Mouse (Mus musculus): ENCODE measurements around the gene Dync2h1. TPM values are rescaled to one million over a fixed set of nuclear protein-coding genes. Genes with fewer than 3 reads are reported as not detected.

Gene Dync2h1
- total and polyA plus RNA-seq, 2 experiments from 2014 or later, result 13.9 to 18.6 TPM

- Histone ChIP-seq H3K4me3 (ENCODE audit: low read depth, low read length) (no peak overlapping the region), H3K4me2 (ENCODE audit: low read depth) (no peak overlapping the region), H3K36me3 (ENCODE audit: insufficient read depth) (peaks cover 13% of the 10 kb centered on the region), H3K27me3 (ENCODE audit: insufficient read depth, low read length) (no peaks in the 10 kb centered on the region), H3K9me3 (ENCODE audit: low read length) (0 out of 2 replicates have a peak, but pooled peaks cover 2% of the 10 kb centered on the region), H3K4me1 (ENCODE audit: insufficient read depth) (no peaks in the 10 kb centered on the region), H3K9ac (no peak overlapping the region), H3K27ac (ENCODE audit: low read depth, low read length) (no peak overlapping the region)
- DNase-seq (no peak), ATAC-seq (no peak)
- 94% methylated on average over 5 of the region's 5 CpGs for WGBS
- no peak for TF ChIP-seq CTCF (IDR thresholded peaks at IDR 0.05; ENCODE audit: low read depth)
Measured at GRCm38 (mm10) chr9:7042635-7043273, 141.5 kb downstream of the Dync2h1 start.

- ATAC-seq, result no peak
- Histone ChIP-seq H3K9me3 (ENCODE audit: low read length) (0 out of 2 replicates have a peak, but pooled peaks cover 2% of the 10 kb centered on the region), H3K4me3 (ENCODE audit: low read depth, low read length) (no peak overlapping the region), H3K36me3 (ENCODE audit: insufficient read depth) (peaks cover 10% of the 10 kb centered on the region), H3K27me3 (ENCODE audit: insufficient read depth, low read length) (no peaks in the 10 kb centered on the region), H3K27ac (ENCODE audit: low read depth, low read length) (no peak overlapping the region), H3K4me2 (ENCODE audit: low read depth) (no peak overlapping the region), H3K9ac (no peak overlapping the region), H3K4me1 (ENCODE audit: insufficient read depth) (no peaks in the 10 kb centered on the region)
- DNase-seq, result no peak
- 80% methylated on average over 5 of the region's 5 CpGs for WGBS
- no peak for TF ChIP-seq CTCF (IDR thresholded peaks at IDR 0.05; ENCODE audit: low read depth)
Measured at GRCm38 (mm10) chr9:7041231-7041630, 143.0 kb downstream of the Dync2h1 start.

GRCm38 (mm10) chr9:7032553-7032952 lies 151.7 kb downstream of the Dync2h1 start:
- Histone ChIP-seq H3K4me1 (ENCODE audit: insufficient read depth) (no peaks in the 10 kb centered on the region), H3K27ac (ENCODE audit: low read depth, low read length) (no peak overlapping the region), H3K4me3 (ENCODE audit: low read depth, low read length) (no peak overlapping the region), H3K4me2 (ENCODE audit: low read depth) (no peak overlapping the region), H3K9me3 (ENCODE audit: low read length) (no peaks in the 10 kb centered on the region), H3K36me3 (ENCODE audit: insufficient read depth) (peaks cover 11% of the 10 kb centered on the region), H3K9ac (no peak overlapping the region), H3K27me3 (ENCODE audit: insufficient read depth, low read length) (no peaks in the 10 kb centered on the region)
- DNase-seq, result no peak
- no peak for ATAC-seq
- WGBS, result 98% methylated on average over 2 of the region's 2 CpGs
- TF ChIP-seq CTCF (IDR thresholded peaks at IDR 0.05; ENCODE audit: low read depth), result no peak

- TF ChIP-seq CTCF (IDR thresholded peaks at IDR 0.05; ENCODE audit: low read depth), result no peak
- Histone ChIP-seq H3K9ac (no peak overlapping the region), H3K36me3 (ENCODE audit: insufficient read depth) (no peaks in the 10 kb centered on the region), H3K9me3 (ENCODE audit: low read length) (no peaks in the 10 kb centered on the region), H3K4me2 (ENCODE audit: low read depth) (no peak overlapping the region), H3K27ac (ENCODE audit: low read depth, low read length) (no peak overlapping the region), H3K4me3 (ENCODE audit: low read depth, low read length) (no peak overlapping the region), H3K27me3 (ENCODE audit: insufficient read depth, low read length) (no peaks in the 10 kb centered on the region), H3K4me1 (ENCODE audit: insufficient read depth) (no peaks in the 10 kb centered on the region)
- DNase-seq, result no peak
- ATAC-seq, result no peak
Measured at GRCm38 (mm10) chr9:7015600-7015999, 168.6 kb downstream of the Dync2h1 start.

- Histone ChIP-seq H3K4me1 (ENCODE audit: insufficient read depth) (no peaks in the 10 kb centered on the region), H3K27ac (ENCODE audit: low read depth, low read length) (no peak overlapping the region), H3K36me3 (ENCODE audit: insufficient read depth) (no peaks in the 10 kb centered on the region), H3K27me3 (ENCODE audit: insufficient read depth, low read length) (no peaks in the 10 kb centered on the region), H3K4me2 (ENCODE audit: low read depth) (no peak overlapping the region), H3K9me3 (ENCODE audit: low read length) (no peaks in the 10 kb centered on the region), H3K9ac (no peak overlapping the region), H3K4me3 (ENCODE audit: low read depth, low read length) (no peak overlapping the region)
- 89% methylated on average over 1 of the region's 1 CpGs for WGBS
- no peak for TF ChIP-seq CTCF (IDR thresholded peaks at IDR 0.05; ENCODE audit: low read depth)
- DNase-seq, result no peak
- no peak for ATAC-seq
Measured at GRCm38 (mm10) chr9:7014733-7015132, 169.5 kb downstream of the Dync2h1 start.

GRCm38 (mm10) chr9:7009785-7010184 lies 174.5 kb downstream of the Dync2h1 start:
- 82% methylated on average over 3 of the region's 3 CpGs for WGBS
- Histone ChIP-seq H3K9ac (no peak overlapping the region), H3K9me3 (ENCODE audit: low read length) (no peaks in the 10 kb centered on the region), H3K36me3 (ENCODE audit: insufficient read depth) (peaks cover 15% of the 10 kb centered on the region), H3K4me1 (ENCODE audit: insufficient read depth) (no peaks in the 10 kb centered on the region), H3K27me3 (ENCODE audit: insufficient read depth, low read length) (no peaks in the 10 kb centered on the region), H3K4me2 (ENCODE audit: low read depth) (no peak overlapping the region), H3K4me3 (ENCODE audit: low read depth, low read length) (no peak overlapping the region), H3K27ac (ENCODE audit: low read depth, low read length) (no peak overlapping the region)
- no peak for TF ChIP-seq CTCF (IDR thresholded peaks at IDR 0.05; ENCODE audit: low read depth)
- DNase-seq (no peak), ATAC-seq (no peak)

- Histone ChIP-seq H3K27ac (ENCODE audit: low read depth, low read length) (no peak overlapping the region), H3K36me3 (ENCODE audit: insufficient read depth) (peaks cover 10% of the 10 kb centered on the region), H3K4me3 (ENCODE audit: low read depth, low read length) (no peak overlapping the region), H3K9me3 (ENCODE audit: low read length) (no peaks in the 10 kb centered on the region), H3K4me1 (ENCODE audit: insufficient read depth) (no peaks in the 10 kb centered on the region), H3K4me2 (ENCODE audit: low read depth) (no peak overlapping the region), H3K27me3 (ENCODE audit: insufficient read depth, low read length) (no peaks in the 10 kb centered on the region), H3K9ac (no peak overlapping the region)
- 45% methylated on average over 2 of the region's 2 CpGs for WGBS
- no peak for TF ChIP-seq CTCF (IDR thresholded peaks at IDR 0.05; ENCODE audit: low read depth)
- no peak for ATAC-seq
- DNase-seq, result no peak
Measured at GRCm38 (mm10) chr9:6994865-6995264, 189.4 kb downstream of the Dync2h1 start.
